Mouse (Mus musculus): ENCODE data around the gene Sox14. TPM values are rescaled to one million over a fixed set of nuclear protein-coding genes. Genes with fewer than 3 reads are reported as not detected.

The Sox14 gene
- polyA plus RNA-seq (2016; fragmentation: Nextera tagmentation; extraction: Ambion mirVana): 4.7 and 6.6 TPM in 2 replicates

DNA sequence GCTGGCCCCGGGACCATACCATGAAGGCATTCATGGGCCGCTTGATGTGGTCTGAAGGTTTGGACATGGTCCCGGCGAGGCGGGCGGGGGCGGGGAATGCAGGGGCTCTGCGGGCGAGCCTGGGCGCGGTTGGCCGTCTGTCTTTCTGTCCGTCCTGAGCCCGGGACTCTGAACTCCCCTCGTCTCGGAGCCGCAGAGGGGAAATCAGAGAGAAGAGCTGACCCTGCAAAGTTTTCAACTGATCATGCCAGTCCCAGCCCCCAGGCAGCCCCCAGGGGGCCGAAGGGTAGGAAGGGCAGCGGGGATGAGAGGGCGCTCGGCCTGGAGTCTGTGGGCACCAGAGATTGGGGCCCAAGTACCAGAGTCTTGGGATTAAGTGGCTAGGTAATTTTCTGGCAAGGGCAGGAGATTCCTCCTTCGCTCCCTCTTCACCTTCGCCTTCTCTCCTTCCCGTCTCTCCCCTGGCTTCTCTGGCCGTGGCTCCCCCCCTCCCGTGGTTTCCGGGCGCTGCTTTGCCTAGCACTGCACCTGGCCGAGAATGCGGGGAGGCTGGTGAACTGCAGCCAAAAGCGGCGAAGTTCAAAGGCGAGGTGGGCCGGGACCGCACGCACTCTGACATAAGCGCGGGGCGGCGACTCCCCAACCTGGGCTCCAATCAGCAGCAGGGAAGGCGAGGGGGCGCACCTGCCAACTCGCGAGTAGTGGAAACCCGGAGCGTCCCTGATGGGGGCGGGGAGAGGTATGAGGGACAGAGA, at the start of gene Sox14:
Sox14 (minus strand) TSS at position 553 of the 755 bp plus-strand sequence.
- H3K9ac ChIP-seq: no peak within 1 kb of the TSS; the same call in 1 of the 2 replicates
- WGBS: under 1% methylated on average over 47 of the region's 47 CpGs
- H3K4me1 ChIP-seq: peaks cover 49% of the 10 kb centered on the region
- H3K27ac ChIP-seq: no peak within 1 kb of the TSS
- H3K9me3 ChIP-seq: no peaks in the 10 kb centered on the region
- no peaks in the 10 kb centered on the region for H3K36me3 ChIP-seq (replicated peaks)
- peak within 1 kb of the TSS; percentile 30 for H3K4me3 ChIP-seq (replicated peaks)
- H3K4me2 ChIP-seq: peak within 1 kb of the TSS; percentile 48
- no peak for ATAC-seq (ENCODE audit: low FRiP score)
- peaks cover 99% of the 10 kb centered on the region for H3K27me3 ChIP-seq

DNA sequence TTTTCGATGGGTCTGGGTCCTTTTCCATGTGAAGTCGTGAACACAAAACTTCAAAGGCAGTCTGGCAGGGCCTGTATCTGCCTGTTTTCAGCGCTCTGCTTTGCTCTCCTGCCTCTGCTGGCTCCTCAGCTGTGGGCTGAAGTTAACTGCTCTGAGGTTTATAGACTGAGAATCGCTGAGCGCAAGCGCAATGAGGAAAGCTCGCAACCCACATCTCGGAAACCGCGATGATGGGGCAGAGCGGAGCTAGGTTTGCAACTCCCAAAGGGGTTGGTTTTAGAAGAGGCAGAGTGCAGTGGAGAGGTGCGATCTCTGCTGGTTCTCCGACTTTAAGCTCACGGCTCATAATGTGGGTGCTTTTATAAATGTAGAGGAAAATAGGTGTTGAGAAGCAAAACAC, 3.3 kb upstream of the Sox14 start:
- Histone ChIP-seq H3K9me3 (no peaks in the 10 kb centered on the region), H3K4me1 (peaks cover 25% of the 10 kb centered on the region), H3K9ac (no peak overlapping the region), H3K4me2 (no peak overlapping the region), H3K27ac (no peak overlapping the region), H3K36me3 (replicated peaks) (no peaks in the 10 kb centered on the region), H3K4me3 (replicated peaks) (no peak overlapping the region), H3K27me3 (peaks cover 86% of the 10 kb centered on the region)
- ATAC-seq (ENCODE audit: low FRiP score): no peak
- 4% methylated on average over 14 of the region's 14 CpGs for WGBS

DNA sequence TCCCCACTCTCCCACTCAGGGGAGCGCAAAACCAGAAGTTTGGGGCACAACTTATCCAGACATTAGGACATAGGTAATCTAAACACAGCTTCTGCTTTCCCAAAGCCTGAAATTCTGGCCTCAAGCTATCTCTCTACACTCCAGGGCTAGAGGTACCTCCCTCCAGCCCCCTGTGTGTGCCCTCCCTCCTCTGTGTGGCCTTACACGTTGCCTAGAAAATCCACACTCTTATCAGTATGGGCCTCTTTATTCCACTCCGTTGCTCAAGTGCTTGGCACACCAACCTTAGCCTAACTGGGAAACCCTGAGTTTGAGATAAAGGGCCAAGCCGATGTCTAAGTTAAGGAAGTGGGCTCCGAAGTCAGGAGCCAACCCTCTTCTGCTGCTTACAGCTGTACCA, 2.6 kb upstream of the Sox14 start:
- H3K27me3 ChIP-seq: peaks cover 93% of the 10 kb centered on the region
- WGBS: 6% methylated on average over 5 of the region's 5 CpGs
- H3K27ac ChIP-seq: no peak overlapping the region
- ATAC-seq (ENCODE audit: low FRiP score): no peak
- no peak overlapping the region for H3K4me3 ChIP-seq (replicated peaks)
- H3K4me2 ChIP-seq: no peak overlapping the region
- H3K9me3 ChIP-seq: no peaks in the 10 kb centered on the region
- peaks cover 25% of the 10 kb centered on the region for H3K4me1 ChIP-seq
- no peak overlapping the region for H3K9ac ChIP-seq
- no peaks in the 10 kb centered on the region for H3K36me3 ChIP-seq (replicated peaks)

DNA sequence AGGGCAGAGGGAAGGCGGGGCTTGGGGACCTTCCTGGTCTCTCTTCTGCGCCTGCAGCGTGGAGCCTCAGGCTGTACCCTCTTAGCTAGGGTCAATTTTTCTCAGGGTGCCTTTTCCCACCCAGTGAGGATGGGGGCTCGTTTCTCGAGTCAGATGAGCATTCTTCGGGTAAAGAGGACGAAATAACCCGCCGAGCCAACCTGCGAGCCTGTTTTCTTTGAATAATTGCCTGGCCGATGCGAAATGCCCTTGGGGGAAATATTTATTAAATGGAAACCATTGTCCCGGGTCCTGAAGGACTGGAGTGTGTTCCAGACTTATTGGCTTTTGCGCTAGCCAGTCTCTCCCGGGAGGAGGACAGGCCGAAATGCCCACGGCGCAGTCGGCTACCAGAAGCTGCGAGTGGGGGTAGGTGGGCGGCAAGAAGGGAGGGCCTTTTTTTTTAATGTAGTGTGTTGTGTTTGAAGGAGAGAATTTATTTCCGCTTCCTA, 1.1 kb upstream of the Sox14 start:
- Histone ChIP-seq H3K4me1 (peaks cover 36% of the 10 kb centered on the region), H3K4me2 (peak overlapping the region; percentile 15; the same call in 1 of the 2 replicates), H3K4me3 (replicated peaks) (peak overlapping the region; percentile 30; the same call in 1 of the 2 replicates), H3K36me3 (replicated peaks) (no peaks in the 10 kb centered on the region), H3K9me3 (no peaks in the 10 kb centered on the region), H3K27ac (no peak overlapping the region), H3K27me3 (peaks cover 97% of the 10 kb centered on the region), H3K9ac (no peak overlapping the region)
- no peak for ATAC-seq (ENCODE audit: low FRiP score)
- WGBS: 1% methylated on average over 22 of the region's 22 CpGs

DNA sequence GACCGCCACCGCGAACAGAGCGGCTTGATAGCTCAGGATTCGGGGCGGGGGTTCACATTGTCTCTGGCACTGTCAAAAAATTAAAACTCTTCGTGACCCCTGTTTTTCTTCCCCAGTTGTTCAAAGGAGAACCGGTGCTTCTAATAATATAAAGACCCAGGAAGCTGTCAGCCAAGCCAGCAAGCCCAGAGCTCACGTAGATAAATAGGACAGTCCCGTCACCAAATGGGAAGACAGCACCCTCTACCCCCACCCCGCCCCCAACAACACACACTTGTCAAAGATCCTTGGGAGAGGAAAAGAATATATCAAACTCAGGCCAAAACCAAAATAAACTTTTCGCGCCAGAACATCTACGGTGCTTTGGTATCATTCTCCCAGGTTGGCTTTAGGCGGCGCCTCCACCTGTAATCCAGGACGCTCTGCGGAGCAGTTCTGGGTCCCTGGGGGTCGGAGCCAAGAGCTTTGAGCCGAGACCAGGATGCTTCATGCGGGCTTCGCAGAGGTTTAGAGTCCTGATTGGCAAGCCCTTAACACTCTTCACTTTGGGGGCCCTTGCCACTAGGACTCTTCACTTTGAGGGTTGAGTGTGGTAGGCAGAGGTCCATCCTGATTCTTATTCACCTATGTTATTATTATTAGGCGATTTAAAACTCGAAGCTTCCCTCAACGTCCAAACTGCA, 544 bp upstream of the Sox14 start:
- peaks cover 97% of the 10 kb centered on the region for H3K27me3 ChIP-seq
- H3K9ac ChIP-seq: no peak overlapping the region
- no peak overlapping the region for H3K27ac ChIP-seq
- WGBS: under 1% methylated on average over 25 of the region's 25 CpGs
- H3K9me3 ChIP-seq: no peaks in the 10 kb centered on the region
- H3K4me1 ChIP-seq: peaks cover 42% of the 10 kb centered on the region
- no peak for ATAC-seq (ENCODE audit: low FRiP score)
- H3K36me3 ChIP-seq (replicated peaks): no peaks in the 10 kb centered on the region
- peak overlapping the region; percentile 48 for H3K4me2 ChIP-seq
- H3K4me3 ChIP-seq (replicated peaks): peak overlapping the region; percentile 30

DNA sequence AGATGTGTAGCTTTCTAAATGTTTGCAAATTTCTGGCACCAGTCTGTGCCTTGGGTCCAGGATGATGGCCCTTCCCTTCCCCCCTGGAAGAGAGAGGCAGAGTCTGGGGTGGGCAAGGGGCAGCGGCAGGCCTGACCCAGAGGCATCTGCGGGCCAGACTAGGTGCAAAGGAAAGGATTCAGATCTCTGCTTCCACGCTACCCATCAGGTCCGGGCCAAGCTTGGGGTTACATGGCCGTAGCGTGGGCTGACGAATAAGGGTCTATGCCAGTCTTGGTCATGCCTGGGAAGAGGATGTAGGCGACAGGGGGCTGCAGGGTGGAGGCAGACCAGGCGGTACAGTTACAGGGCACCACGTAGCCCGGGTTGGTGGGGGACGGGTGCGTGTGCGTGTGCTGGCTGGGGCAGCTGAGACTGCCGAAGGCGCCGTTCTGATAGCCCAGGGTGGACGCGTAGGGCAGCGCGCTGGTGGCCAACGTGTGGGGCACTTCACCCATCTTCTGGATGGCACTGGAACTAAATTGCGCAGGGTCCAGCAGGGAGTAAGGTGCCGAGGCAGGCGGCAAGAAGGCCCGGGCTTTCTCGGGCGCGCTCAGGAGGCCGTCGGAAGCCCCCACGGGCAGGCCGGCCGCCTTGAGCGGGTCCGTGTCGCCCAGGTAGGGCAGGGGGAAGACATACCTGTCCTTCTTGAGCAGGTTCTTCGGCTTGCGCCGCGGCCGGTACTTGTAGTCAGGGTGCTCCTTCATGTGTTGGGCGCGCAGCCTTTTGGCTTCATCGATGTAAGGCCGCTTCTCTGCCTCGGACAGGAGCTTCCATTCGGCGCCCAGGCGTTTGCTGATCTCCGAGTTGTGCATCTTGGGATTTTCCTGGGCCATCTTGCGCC, 994 bp downstream of the Sox14 start:
- Histone ChIP-seq H3K4me1 (peaks cover 58% of the 10 kb centered on the region), H3K9me3 (no peaks in the 10 kb centered on the region), H3K9ac (no peak overlapping the region; the same call in 1 of the 2 replicates), H3K4me3 (replicated peaks) (peak overlapping the region; percentile 30), H3K36me3 (replicated peaks) (no peaks in the 10 kb centered on the region), H3K27me3 (peaks cover 99% of the 10 kb centered on the region), H3K4me2 (peak overlapping the region; percentile 48; the same call in 1 of the 2 replicates), H3K27ac (no peak overlapping the region)
- 1% methylated on average over 52 of the region's 52 CpGs for WGBS
- no peak for ATAC-seq (ENCODE audit: low FRiP score)

DNA sequence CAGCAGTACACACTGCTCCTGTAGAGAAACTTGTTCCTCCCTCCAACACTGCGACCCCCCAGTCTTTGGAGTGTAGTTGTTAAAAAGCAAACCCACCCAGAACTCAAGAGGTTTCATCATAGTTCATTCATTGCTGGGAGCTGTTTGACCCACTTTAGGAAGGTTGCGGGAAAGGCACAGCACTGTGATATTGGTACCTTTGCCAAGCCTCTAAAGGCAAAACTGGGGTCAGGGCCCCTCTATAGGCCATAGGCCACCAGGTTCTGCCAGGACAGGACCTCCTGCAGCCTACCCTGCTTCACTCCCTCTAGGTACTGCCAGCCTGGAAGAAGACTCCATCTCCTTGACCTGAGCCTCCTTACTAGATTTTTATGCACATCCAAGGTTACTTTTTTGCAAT, 2.2 kb downstream of the Sox14 start:
- Histone ChIP-seq H3K36me3 (replicated peaks) (no peaks in the 10 kb centered on the region), H3K4me2 (no peak overlapping the region), H3K27me3 (peaks cover 100% of the 10 kb centered on the region), H3K9me3 (no peaks in the 10 kb centered on the region), H3K4me3 (replicated peaks) (no peak overlapping the region), H3K27ac (no peak overlapping the region), H3K4me1 (peaks cover 67% of the 10 kb centered on the region), H3K9ac (no peak overlapping the region)
- WGBS: 0% methylated on average over 2 of the region's 2 CpGs
- ATAC-seq (ENCODE audit: low FRiP score): no peak

DNA sequence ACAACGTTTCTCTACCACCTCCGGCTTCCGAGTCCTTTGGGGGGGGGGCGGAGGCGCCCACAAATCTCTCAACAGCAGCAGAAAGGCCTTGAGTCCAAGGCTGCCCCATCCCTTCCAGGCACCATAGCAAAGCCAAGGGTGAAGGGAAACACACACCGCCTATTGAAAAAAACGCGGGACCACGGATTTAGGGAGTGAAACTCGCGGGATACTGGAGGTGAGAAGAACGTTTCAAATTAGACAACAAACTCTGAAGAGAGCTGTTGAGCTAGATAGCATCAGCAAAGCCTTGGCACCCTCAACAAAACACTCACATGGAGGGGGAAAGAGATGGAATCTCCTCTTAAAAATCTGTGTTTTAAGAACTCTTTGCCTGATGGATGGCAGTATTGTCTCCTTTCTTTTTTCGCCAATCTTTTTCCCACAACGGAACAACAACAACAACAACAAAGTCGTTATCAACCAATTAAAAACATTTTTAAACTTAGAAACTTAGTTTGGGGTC, 2.8 kb downstream of the Sox14 start:
- H3K4me1 ChIP-seq: peaks cover 71% of the 10 kb centered on the region
- no peak overlapping the region for H3K9ac ChIP-seq
- ATAC-seq (ENCODE audit: low FRiP score): no peak
- H3K4me3 ChIP-seq (replicated peaks): peak overlapping the region; percentile 4; the same call in 1 of the 2 replicates
- H3K9me3 ChIP-seq: no peaks in the 10 kb centered on the region
- H3K27ac ChIP-seq: no peak overlapping the region
- H3K27me3 ChIP-seq: peaks cover 98% of the 10 kb centered on the region
- no peaks in the 10 kb centered on the region for H3K36me3 ChIP-seq (replicated peaks)
- under 1% methylated on average over 15 of the region's 15 CpGs for WGBS
- peak overlapping the region; percentile 25 for H3K4me2 ChIP-seq

DNA sequence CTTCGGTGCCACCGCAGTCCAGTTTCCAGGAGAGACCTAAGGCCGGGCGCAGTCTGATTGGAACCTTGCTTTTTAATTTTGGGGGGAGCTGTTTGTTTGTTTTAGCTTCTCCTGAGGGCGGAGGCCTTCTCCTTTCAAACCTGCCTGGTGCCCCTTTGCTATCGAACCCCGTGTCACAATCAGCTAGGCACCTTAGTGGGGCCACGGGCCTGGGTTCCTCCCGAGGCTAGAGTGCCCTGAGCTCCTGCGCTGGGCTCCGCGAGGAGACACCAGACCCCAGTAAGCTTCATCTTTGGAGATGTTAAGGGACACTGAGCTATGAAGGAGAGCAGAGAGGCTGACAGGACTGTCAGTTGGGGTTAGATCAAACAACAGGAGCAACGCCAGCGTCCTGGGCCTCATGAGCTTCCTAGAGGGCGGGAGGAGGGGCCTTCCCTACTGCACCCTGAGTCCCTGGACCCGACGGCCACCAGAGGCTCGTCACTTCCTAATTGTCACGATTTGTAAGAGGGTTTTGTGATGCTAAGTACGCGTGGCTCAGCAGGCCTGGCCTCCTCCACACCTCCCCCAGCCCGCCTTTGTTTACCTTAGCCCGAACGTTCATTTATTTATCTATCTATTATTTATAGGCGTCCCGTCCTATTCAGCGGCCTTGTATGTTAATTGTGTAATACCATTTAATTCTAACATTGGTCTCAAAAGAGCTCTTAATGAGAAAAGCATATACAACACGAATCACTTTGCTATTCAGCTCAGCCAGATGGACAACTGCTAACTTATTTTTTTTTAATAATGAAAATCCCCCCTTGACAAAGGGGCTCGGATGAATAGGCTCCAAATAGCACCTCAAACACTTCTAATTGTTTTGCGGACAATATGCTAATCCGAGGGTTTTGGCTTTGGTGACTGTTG, 3.5 kb downstream of the Sox14 start:
- Histone ChIP-seq H3K4me1 (peaks cover 71% of the 10 kb centered on the region), H3K4me2 (peak overlapping the region; percentile 25), H3K27ac (no peak overlapping the region), H3K27me3 (peaks cover 97% of the 10 kb centered on the region), H3K36me3 (replicated peaks) (no peaks in the 10 kb centered on the region), H3K4me3 (replicated peaks) (peak overlapping the region; percentile 24), H3K9me3 (no peaks in the 10 kb centered on the region), H3K9ac (no peak overlapping the region)
- peak; percentile 67 for ATAC-seq (ENCODE audit: low FRiP score)
- under 1% methylated on average over 31 of the region's 31 CpGs for WGBS

DNA sequence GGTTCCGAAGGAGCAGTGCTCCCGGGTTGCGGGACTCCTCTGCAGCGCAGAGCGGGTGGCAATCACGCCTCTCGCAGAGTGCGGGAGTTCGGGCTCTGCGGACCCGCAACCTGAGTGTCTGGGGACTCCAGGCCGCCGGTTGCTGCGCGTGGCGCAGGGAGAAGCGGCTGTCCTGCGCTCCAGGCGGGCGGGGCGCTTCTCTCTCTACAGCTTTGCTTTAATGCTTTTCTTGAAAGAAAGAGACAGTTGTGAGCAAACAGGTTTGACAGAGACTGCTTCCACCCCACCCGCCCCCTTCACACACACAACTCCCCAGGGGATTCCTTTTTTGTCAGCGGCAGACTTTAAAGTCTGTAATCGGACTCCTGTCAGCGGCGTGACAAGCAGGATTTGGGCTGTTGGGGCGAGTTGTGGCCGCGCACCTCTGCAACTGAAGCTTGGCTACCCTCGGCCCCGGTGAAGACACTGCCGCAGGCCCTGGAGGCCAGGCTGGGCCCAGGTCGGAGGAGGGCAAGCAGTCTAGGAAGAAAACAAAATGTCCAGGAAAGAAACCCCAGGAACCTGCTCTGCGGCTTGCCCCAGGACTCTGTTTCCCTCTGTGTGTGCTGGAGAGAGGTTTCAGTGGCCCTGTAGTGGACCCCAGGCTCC, 4.3 kb downstream of the Sox14 start:
- no peak for ATAC-seq (ENCODE audit: low FRiP score)
- Histone ChIP-seq H3K4me1 (peaks cover 67% of the 10 kb centered on the region), H3K4me2 (peak overlapping the region; percentile 41)

More for the DNA sequence above, 4.3 kb downstream of the Sox14 start:
- Histone ChIP-seq H3K4me3 (replicated peaks) (peak overlapping the region; percentile 24), H3K9ac (no peak overlapping the region), H3K27ac (no peak overlapping the region), H3K27me3 (peaks cover 97% of the 10 kb centered on the region), H3K36me3 (replicated peaks) (no peaks in the 10 kb centered on the region), H3K9me3 (no peaks in the 10 kb centered on the region)
- under 1% methylated on average over 33 of the region's 34 CpGs for WGBS

All from forebrain, embryonic 12.5 days (tissue).